Mouse (Mus musculus) adrenal gland, adult 8-10 months (tissue): ENCODE data around the gene Gpr34. TPM values are rescaled to one million over a fixed set of nuclear protein-coding genes. Genes with fewer than 3 reads are reported as not detected.

Experiments
- DNase-seq: peaks from one replicate; pipeline ENCODE4 v3.0.0; 2022
- total RNA-seq, 4 experiments: library from RNA; stranded (reverse); gene quantifications; 2 replicates each; pipeline ENCODE4 v1.2.4; 2022

Gene Gpr34
- 1 to 10 TPM; 1.0 to 4.6 (median 2.2) TPM for total RNA-seq

DNA sequence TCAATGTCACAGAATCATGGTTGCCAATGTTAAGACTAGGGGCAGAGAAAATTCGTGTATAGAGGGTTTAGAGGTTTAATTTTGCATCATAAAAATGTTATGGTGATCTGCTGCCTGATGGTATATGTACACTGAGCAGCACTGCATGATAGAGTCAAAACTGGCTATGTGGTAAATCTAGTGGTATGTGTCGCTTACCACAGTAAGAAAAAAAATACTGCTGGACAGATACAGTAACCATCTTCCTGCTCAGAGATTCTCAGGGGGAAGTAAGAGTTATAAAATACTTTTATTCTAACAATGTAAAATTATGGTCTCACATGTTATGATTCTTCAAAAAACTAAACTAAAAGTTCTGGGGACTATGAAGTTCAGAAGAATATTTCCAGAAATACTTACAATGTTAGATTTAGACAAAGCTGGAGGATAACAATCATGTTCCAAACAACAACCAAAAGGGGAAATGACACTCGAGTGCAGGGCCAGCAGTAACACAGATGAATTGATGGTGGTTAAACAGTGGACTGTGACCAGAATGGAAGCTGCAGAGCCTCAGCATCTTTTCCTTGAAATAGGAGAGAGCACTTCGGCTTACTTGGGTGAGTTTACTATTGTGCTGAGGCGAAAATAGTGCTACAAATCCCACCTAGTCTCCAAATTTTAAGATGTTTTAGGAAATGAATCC, at the start of gene Gpr34:
Gene Gpr34 (plus strand): TSS at position 491 of the 685 bp plus-strand sequence.
- DNase-seq = no peak

DNA sequence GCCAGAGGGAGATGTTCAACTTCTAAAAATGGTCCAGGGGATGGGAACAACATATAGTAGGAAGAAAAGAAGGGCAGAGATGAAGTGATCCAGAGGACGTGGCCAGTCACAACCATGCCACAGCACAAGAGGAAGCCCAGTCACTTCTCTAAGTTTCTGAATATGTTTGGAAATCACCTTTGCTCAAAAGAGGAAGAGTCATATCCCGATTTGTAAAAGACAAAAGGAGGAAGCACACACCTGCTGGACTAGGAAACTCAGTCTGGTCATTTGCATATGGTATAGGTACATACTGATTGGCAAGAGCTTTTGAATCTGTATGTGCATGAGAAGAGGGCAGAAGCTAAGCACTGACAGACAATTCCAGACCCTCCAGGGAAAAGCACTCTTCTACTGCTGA, 32.5 kb upstream of the Gpr34 start:
- DNase-seq = no peak

DNA sequence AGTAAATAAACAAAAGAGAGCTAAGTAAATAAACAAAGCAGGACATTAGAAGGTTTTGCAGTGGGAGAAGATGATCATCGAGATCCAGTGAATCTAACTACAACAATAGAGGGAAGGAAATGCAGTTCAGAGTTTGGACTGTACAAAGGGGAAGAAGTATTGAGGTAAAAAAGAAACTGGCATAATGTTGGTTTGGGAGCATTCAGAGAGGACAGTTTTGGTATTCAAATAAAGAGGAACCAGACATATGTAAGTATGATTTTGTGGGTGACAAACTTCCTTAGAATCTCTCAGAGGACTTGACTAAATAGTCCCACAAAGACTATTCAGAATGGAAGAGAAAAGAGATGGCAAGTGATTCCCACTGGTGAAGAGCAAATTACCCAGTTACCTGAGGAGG, 31.9 kb upstream of the Gpr34 start:
- no peak for DNase-seq

DNA sequence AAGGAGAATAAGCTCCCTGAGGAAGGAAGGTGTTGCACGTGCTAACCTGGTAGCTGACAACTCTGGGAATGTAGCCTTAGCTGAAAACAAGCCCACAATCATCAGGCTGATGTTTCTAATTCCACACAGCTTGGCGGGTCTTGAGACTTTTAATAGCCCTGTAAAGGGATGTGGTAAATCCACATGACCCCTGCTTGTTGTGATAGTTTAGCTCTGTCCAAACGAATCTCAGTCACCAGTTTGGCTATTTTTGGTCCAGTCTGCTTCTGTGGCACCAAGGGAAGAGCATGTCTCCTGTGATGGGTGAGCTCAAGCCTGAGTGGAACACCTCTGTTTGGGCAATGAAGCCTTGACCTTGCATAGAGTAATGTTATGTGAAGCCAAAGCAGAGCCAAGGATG, 25.1 kb upstream of the Gpr34 start:
- DNase-seq = no peak

DNA sequence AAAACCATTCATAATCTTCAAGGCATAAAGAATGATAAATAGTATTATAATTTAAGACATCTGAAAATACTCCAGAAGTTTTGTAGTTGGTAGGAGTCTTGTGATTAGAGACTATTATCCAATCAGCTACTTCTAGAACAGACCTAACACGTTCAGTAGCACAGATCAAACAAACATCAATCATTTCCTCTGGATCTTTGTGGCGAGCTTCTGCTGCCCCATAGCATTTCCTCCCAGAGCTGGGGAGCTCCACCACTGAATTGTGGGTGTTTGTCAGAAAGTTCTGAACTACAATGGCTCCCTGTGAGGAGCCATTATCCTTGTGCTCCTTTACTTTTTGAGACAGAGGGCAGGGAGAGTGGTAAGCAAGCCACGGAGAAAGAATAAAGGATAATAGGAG, 24.1 kb upstream of the Gpr34 start:
- DNase-seq = no peak

DNA sequence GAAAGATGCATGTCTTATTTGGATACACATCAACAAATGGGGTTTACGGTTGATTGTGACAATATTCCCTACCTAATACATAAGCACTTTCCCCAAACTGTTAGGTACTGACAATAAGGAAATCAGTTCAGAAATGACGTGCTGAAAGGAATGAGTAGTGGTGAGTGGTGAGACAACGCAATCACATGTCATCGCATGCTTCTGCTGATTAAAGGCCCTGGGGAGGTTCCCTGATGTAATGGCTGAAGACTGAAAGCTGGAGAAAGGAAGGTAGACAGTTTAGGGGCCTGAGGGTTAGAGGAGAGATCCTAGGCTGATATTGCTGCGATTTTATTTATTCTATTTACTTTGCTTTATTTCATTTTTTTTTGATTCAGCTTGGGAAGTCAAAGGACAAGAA, 20.8 kb upstream of the Gpr34 start:
- DNase-seq = no peak

DNA sequence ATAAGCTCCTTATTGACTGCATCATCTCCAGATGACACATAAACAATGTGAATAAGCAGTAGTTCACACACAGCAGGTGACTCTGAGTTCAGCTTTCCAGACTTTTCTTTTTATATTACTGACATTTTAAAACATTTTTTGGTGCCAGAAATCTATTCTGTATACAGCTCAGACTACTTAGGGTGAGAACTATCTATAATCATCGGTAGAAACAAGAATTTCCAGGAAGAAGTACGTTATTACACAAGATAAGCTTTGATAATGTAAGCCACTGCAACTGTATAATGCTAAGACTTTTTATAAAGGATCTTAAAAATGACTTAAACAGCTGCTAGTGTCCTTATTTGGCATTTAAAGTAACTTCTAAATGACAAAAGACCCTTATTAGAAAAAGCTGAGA, 19.8 kb upstream of the Gpr34 start:
- DNase-seq = no peak

DNA sequence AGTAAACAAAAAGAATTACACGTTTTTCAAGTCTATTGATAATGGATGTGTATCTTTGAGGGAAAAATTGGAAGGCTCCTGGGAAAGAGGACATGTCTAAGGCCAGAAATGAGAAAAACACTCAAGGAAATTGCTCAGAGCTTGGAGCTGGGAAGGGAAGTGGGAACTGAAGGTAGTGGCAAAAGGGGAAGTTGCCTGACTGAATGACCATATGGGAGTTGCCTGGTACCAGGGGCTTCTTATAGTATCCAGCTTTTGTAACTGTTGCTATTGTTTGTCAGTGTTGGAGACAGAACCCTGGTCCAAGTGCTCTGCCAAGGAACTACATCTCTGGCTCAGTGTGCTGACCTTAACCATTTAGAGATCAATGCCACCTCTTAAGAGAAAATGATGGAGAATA, 15.2 kb upstream of the Gpr34 start:
- DNase-seq = no peak

DNA sequence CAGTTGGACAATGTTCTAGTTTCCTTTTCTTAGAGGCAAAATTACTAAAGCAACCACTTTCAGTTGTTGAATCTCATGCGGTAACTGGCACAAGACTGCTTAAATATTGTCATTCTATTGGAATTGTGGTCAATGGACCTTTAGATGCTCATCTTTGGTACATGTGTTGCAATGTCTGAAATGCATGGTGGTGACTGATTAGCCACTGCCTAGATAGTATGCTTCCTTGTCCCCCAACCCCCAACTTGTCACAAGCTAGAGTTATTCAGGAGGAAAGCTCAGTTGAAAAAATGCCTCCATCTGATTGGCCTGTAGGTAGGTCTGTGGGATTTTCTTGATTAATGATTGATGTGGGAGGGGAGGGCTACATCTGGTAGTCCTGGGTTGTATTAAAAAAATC, 14.6 kb upstream of the Gpr34 start:
- no peak for DNase-seq

DNA sequence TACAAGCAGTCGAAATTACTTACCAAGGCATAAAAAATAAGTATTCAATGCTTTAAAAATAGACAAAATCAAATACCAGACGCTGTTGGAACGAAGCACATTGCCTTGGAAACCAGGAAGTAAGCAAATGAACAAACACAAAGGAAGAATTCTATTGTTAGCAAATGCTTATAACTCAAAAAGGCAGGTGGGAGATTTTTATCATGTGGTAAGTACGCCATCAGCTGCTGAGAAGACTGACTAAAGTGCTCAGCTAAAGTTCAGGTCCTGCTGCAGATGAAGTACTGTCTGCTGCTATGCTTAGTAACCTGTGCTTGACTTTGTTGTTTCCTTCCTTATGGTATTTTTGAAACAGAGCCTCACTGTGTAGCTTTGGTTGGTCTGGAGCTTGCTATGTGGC, 13.4 kb upstream of the Gpr34 start:
- no peak for DNase-seq

DNA sequence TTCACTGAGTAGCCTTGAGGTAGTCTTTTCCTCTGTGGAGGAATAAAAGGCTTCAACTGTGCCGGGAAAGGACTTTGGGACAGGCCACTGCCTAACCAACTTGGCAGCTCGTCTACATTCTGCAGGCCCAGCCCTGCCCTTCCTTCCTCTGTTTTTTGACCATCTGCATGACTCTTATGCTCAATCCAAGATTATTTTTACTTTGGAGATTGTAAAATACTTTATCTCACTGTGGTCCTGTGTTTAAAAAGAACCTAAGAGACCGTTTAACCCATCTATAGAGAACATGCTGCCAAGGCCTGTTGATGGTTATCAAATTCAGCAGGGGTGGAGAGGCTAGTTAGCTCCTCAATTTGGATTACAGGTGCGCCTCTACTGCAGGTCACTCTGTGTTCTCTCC, 10.4 kb upstream of the Gpr34 start:
- DNase-seq = no peak

DNA sequence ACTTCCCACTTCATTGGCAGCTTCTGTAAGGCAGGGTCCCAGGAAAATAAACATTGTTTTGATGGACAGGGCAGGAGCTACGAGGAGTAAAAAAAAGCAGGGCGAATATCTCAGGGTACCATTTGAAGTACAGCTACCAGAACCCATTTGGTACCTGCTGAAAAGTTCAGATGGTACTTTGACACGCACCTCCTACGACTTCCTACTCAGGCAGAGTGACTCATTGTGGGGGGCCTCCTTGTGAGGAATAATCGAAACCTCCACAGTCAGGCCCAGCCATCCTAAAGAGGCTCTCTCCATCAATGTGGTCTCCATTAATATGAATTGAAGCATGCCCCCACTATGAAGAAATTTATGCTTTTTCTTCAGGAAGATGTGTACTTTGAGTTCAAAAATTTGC, 9.2 kb upstream of the Gpr34 start:
- no peak for DNase-seq

DNA sequence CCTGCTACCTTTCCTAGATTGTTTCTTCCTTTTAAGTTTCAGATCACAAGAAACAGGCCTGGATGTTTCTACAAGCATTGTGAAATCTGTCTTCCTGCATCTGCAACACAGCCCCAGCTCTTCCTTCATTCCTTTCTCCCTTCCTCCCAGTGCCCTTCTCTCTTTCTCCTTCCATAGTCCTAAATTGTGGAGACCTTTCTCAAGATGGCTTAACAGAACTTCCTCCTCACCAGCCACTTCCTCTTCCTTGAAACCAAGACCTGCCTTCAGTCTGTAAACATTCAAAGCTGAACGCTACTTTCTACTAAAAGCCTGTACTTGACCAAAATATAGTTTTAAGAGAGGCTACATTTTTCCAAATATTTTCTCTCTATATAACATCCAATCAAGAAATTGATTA, 4.5 kb downstream of the Gpr34 start:
- no peak for DNase-seq

DNA sequence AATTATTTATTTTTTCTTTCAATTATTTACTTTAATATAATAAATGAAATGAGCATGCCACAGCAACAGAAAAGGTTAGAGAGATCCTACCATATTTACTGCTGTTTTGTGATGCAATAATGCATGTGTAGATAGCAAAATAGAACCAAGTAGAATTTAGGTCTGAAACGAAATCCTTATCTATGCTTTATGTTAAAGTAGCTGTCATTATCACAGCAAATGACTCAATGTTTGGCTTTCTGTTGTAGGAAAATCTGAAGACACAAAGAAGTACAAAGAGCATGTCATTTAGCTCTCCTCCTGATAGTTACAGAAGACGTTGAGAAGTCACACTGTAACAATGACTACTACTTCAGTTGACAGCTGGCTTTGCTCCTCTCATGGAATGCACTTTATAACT, 7.0 kb downstream of the Gpr34 start:
- DNase-seq = no peak

DNA sequence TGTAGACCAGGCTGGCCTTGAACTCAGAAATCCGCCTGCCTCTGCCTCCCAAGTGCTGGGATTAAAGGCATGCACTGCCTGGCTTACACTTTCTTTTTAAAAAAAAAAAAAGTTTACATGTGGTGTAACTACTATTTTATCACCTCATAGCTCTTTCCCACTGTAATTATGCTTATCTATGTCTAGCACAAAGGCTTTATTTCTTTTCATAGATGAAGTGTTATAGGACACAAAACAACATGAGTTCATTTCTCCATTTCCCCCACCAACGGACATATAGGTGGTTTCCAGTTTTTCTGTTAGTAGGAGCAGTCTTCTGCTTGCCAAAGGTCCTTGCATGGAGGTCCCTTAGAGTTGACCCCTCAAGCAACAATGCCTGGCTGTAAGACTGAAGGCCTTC, 20.0 kb downstream of the Gpr34 start:
- no peak for DNase-seq

DNA sequence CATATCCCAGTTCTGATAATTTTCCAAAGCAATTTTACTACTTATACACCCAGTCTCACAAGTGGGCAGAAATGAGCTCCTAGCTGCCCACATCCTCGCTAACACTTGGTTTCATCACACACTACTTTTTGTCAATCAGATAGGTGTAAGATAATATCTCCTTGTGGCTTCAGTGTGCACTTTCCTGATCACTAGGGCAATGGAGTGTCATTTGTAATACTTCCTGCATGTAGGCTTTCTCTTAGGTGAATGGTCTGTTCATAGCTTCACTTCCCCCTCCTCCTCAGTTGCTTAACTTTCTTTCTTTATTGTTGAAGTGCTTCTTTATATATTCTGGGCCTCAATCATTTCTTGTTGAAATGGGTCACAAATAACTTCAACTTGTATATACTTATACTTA, 20.4 kb downstream of the Gpr34 start:
- no peak for DNase-seq

DNA sequence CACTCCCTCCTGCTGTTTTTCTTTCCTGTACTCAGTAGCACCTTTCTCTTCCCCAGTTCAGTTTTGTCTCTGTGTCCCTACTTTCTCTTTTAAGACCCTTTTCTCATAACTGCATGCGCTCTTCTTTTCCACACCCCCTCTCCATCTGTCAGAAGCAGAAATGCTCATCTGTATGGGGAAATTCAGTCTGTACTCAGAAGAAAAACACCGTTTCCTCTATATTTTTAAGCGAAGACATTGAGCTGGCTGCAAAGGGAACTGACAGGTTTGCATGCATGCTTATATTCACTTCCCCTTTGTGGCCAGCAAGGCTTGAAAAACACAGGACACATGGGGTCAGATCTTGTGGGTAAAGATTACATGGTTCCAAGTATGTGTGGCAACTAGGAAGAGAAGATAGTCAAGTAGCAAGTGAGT, 23.1 kb downstream of the Gpr34 start:
- DNase-seq = no peak

DNA sequence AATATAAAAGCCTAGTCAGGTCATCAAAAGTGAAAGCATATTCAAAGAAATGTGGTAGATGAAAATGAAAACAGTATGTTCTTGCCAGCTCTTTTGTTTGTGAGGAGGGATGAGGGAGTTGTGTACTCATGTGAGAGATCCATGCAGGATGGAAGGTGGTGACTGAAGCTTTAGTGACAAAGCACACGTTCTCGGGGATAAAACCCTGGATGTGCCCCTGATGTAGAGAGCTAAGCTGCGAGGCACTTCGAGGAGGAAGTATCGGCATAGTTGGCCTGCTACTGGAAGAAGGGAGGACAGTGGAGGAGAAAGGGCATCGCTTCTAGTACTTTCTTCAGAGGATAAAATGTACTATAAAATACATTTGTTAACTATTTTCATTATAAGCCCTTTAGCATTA, 24.0 kb downstream of the Gpr34 start:
- no peak for DNase-seq

DNA sequence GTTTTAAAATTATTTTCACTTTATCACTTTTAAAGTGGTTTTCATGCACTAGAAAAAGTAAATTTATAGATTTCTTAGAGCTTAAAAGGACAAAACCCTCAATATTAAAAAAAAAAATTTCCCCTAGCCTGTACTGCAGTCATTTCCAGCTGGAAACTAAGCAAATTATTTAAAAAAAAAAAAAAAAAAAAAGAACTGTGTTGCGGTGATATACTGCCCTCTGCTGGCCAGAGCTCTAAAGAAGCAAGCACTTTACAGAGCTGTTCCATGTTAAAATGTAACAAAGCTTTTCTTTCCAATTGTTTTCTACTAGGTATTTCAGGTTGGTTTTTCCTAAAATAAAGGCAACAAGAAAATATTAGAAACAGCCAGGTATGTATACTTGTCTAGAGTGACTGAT, 24.8 kb downstream of the Gpr34 start:
- peak; percentile 7 for DNase-seq

DNA sequence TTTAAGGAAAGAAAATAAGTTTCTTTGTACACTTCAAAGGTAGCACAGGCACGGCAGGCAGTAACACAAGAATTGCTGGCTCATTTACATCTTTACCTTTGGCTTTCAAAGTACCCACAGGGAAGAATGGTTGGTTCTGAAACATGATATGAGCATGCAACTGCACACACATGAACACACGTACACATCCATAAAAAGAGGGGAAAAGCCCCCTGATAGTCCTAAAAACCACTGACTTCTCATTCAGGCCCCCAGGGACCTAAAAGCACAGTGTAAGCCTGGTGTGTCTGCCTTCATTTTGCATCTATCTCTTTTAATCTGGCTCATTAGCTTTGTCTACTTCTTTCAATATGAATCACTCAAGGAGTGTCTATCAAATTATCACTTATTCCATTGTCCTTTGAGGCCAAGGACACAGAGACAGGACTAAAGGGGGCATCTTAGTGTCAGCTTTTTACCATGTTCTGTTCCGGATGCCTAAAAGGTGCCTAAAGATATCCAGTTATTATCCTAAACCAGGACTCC, 26.8 kb downstream of the Gpr34 start:
- DNase-seq = no peak

DNA sequence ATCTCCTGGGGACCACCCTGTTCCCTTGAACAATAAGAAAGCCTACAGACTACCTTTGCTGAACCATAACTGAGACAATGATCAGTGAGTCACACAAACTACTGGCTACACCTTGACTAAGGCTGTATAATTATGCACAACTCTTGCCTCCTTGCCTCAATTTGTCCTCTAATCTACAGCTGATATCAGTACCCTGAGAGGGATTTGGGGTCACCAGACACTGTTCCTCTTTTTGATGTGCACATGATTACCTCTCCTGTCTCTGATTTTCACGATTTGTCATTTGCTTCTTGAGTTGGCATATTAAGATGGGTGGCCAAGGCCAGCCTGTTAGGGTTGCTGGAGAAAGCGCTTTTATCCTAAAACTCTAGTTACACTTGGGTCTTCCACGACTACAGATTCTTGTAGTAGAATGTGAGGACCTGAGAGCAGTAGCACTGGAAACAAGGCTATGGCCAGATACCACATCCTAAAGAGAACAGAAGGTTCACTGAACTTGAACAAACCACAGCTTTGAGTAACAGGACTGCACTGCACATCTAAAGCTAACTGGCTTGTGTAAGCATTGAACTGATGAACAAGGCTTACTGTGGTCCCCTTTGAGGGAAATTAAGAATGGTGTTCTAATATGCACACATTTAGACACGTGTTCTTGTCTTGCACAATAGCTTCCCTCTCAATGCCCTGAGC, 27.5 kb downstream of the Gpr34 start:
- no peak for DNase-seq

DNA sequence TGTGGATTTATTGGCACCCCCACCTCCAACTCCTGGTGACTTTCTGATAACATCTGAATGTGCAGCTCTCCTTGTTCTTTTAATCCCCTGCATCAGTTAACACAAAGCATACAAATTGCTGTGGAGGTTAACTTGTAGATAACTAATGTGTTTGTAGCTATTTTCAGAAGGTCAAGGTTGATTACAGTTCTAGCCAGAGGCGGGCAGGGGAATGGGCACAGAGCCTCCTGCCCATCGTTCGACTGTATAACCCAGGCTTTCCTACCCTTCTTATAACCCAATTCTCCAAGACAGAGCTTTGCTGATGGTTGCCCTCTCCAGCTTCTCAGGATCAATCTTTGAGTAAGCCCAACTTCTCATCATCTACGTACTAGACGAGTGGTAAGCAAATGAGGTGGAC, 29.2 kb downstream of the Gpr34 start, which contains the start of gene Gpr82:
Gene Gpr82 (plus strand): TSS at position 301 of the 400 bp plus-strand sequence.
- DNase-seq = no peak

DNA sequence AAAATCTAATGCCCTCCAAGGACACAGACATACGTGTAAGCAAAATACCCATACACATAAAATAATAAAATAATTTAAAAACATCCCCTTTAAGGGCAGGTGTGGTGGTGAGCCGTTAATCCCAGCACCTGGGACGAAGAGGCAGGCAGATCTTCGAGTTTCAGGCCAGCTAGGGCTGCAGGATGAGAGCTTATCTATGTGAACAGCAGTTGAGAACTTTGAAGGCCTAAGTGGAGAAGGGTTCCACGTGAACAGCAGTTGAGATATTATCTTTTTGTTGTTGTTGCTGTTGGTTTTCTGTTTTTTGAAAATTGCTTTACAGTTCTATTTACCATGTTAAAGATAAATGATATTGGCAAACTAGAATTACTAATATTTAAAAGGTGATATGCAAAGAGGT, 37.0 kb downstream of the Gpr34 start:
- no peak for DNase-seq

DNA sequence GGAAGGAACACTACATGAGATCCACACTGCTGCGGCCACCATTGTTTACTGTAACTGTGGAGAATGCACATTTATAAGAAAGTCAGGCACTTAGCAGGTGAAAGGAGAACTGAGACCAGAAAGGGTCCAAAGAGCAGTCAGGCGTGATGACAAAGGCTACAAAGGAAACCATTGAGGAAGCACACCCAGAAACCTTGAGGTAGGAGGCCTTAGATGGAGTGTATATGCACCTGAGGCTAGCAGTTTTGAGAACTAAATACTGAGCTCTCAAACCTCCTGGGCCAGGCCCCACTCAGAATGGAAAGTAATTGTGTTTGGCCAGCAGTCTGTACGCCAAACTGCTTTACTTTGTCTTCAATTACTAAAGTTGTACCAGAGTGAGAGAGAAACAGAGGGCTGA, 38.5 kb downstream of the Gpr34 start:
- no peak for DNase-seq
